Mouse (Mus musculus) heart, embryonic 12.5 days (tissue): ENCODE results near the gene Cse1l. TPM values are rescaled to one million over a fixed set of nuclear protein-coding genes. Genes with fewer than 3 reads are reported as not detected.

Experiments
- ATAC-seq: fragments of 200-750 bp; cut with Nextera tagmentation; 2 replicates; pipeline ENCODE4 v1.8.0; 2017; ENCODE audit warnings: moderate TSS enrichment, moderate library complexity; ENCODE audit not compliant: insufficient number of reproducible peaks, low FRiP score
- H3K27ac ChIP-seq: fragments of 300-500 bp; sonication (generic); 2 replicates; pipeline ENCODE4 v1.5.1; 2016; ENCODE audit warnings: mild to moderate bottlenecking, moderate library complexity; ENCODE audit not compliant: poor library complexity, severe bottlenecking
- H3K27me3 ChIP-seq: fragments of 300-500 bp; sonication (generic); replicated peaks from 2 replicates; pipeline ENCODE4 v1.6.1; 2016; ENCODE audit warnings: mild to moderate bottlenecking, moderate library complexity
- H3K36me3 ChIP-seq: fragments of 300-500 bp; sonication (generic); 2 replicates; pipeline ENCODE4 v1.6.1; 2016; ENCODE audit warnings: mild to moderate bottlenecking, moderate library complexity
- H3K4me1 ChIP-seq: fragments of 300-500 bp; sonication (generic); replicated peaks from 2 replicates; pipeline ENCODE4 v1.6.1; 2016; ENCODE audit warnings: mild to moderate bottlenecking
- H3K4me2 ChIP-seq: fragments of 300-500 bp; sonication (generic); 2 replicates; pipeline ENCODE4 v1.6.1; 2016; ENCODE audit warnings: mild to moderate bottlenecking, moderate library complexity
- H3K4me3 ChIP-seq: fragments of 300-500 bp; sonication (generic); 2 replicates; pipeline ENCODE4 v1.5.1; 2016; ENCODE audit warnings: mild to moderate bottlenecking
- H3K9ac ChIP-seq: fragments of 300-500 bp; sonication (generic); 2 replicates; pipeline ENCODE4 v1.6.1; 2016; ENCODE audit warnings: mild to moderate bottlenecking, moderate library complexity
- H3K9me3 ChIP-seq: fragments of 300-500 bp; sonication (generic); replicated peaks from 2 replicates; pipeline ENCODE4 v1.6.1; 2016; ENCODE audit warnings: mild to moderate bottlenecking, moderate library complexity
- WGBS: fragments of 180-500 bp; shearing (Covaris S2); methylation state at CpG from one replicate; pipeline ENCODE4 v1.1.7; 2016; 5-methylcytosine and 5-hydroxymethylcytosine counted together
- polyA plus RNA-seq: library from polyadenylated mRNA; unstranded; fragments of >200 nt; fragmentation: Nextera tagmentation; extraction: Ambion mirVana; gene quantifications from 2 replicates; pipeline ENCODE4 v1.2.1, GENCODE M21; 2016

The Cse1l gene
- polyA plus RNA-seq = 123 and 131 TPM in 2 replicates

GRCm38 (mm10) chr2:166905711-166906522 lies at the start of gene Cse1l:
Gene Cse1l (plus strand): TSS chr2:166906040.
- peak within 1 kb of the TSS; percentile 99 for H3K27ac ChIP-seq
- peak within 1 kb of the TSS; percentile 88 for H3K9ac ChIP-seq
- peaks cover 10% of the 10 kb centered on the region for H3K36me3 ChIP-seq
- H3K4me1 ChIP-seq = peaks cover 18% of the 10 kb centered on the region
- H3K9me3 ChIP-seq = peaks cover 4% of the 10 kb centered on the region
- under 1% methylated on average over 78 of the region's 80 CpGs for WGBS
- no peaks in the 10 kb centered on the region for H3K27me3 ChIP-seq
- ATAC-seq = peak; percentile 97
- H3K4me3 ChIP-seq = peak within 1 kb of the TSS; percentile 78
- H3K4me2 ChIP-seq = peak within 1 kb of the TSS; percentile 96

- peaks cover 94% of the 10 kb centered on the region for H3K36me3 ChIP-seq
- 84% methylated on average over 6 of the region's 6 CpGs for WGBS
- no peak overlapping the region for H3K9ac ChIP-seq
- H3K9me3 ChIP-seq = peaks cover 5% of the 10 kb centered on the region; the same call in 1 of the 2 replicates
- H3K27ac ChIP-seq = no peak overlapping the region
- H3K4me3 ChIP-seq = no peak overlapping the region
- H3K4me2 ChIP-seq = no peak overlapping the region
- no peaks in the 10 kb centered on the region for H3K27me3 ChIP-seq
- H3K4me1 ChIP-seq = peaks cover 4% of the 10 kb centered on the region
- ATAC-seq = no peak
These were observed 49.5 kb upstream of the Cse1l start for GRCm38 (mm10) chr2:166856366-166856765.

- Histone ChIP-seq H3K27me3 (no peaks in the 10 kb centered on the region), H3K36me3 (peaks cover 94% of the 10 kb centered on the region), H3K4me2 (no peak overlapping the region), H3K4me1 (peaks cover 9% of the 10 kb centered on the region), H3K27ac (no peak overlapping the region), H3K9ac (no peak overlapping the region), H3K4me3 (no peak overlapping the region), H3K9me3 (peaks cover 3% of the 10 kb centered on the region; the same call in 1 of the 2 replicates)
- no peak for ATAC-seq
- 86% methylated on average over 2 of the region's 2 CpGs for WGBS
These were observed 48.7 kb upstream of the Cse1l start for GRCm38 (mm10) chr2:166857118-166857517.

- no peak overlapping the region for H3K4me3 ChIP-seq
- WGBS = 88% methylated on average over 7 of the region's 7 CpGs
- H3K4me2 ChIP-seq = no peak overlapping the region
- peaks cover 87% of the 10 kb centered on the region for H3K36me3 ChIP-seq
- H3K27ac ChIP-seq = no peak overlapping the region
- H3K9me3 ChIP-seq = no peaks in the 10 kb centered on the region
- no peaks in the 10 kb centered on the region for H3K27me3 ChIP-seq
- no peak for ATAC-seq
- peaks cover 12% of the 10 kb centered on the region for H3K4me1 ChIP-seq
- no peak overlapping the region for H3K9ac ChIP-seq
These were observed 46.6 kb upstream of the Cse1l start for GRCm38 (mm10) chr2:166859214-166859613.

- Histone ChIP-seq H3K27ac (no peak overlapping the region; the same call in 1 of the 2 replicates), H3K4me3 (no peak overlapping the region), H3K4me2 (no peak overlapping the region), H3K27me3 (no peaks in the 10 kb centered on the region), H3K9ac (no peak overlapping the region), H3K4me1 (peaks cover 38% of the 10 kb centered on the region), H3K36me3 (peaks cover 89% of the 10 kb centered on the region), H3K9me3 (no peaks in the 10 kb centered on the region)
- ATAC-seq = peak; percentile 48
- 29% methylated on average over 3 of the region's 3 CpGs for WGBS
These were observed 43.3 kb upstream of the Cse1l start for GRCm38 (mm10) chr2:166862505-166862904.

- no peak overlapping the region for H3K4me2 ChIP-seq
- H3K36me3 ChIP-seq = peaks cover 90% of the 10 kb centered on the region
- no peak overlapping the region for H3K4me3 ChIP-seq
- no peak overlapping the region for H3K27ac ChIP-seq
- no peak for ATAC-seq
- peaks cover 40% of the 10 kb centered on the region for H3K4me1 ChIP-seq
- H3K9ac ChIP-seq = no peak overlapping the region
- 38% methylated on average over 10 of the region's 10 CpGs for WGBS
- no peaks in the 10 kb centered on the region for H3K27me3 ChIP-seq
- no peaks in the 10 kb centered on the region for H3K9me3 ChIP-seq
These were observed 40.4 kb upstream of the Cse1l start for GRCm38 (mm10) chr2:166865476-166865875.

- Histone ChIP-seq H3K27ac (0 out of 2 replicates have a peak overlapping the region, but pooled peaks have one; percentile 10), H3K4me1 (peaks cover 26% of the 10 kb centered on the region), H3K27me3 (no peaks in the 10 kb centered on the region), H3K4me3 (no peak overlapping the region), H3K9ac (no peak overlapping the region), H3K4me2 (no peak overlapping the region), H3K36me3 (peaks cover 96% of the 10 kb centered on the region), H3K9me3 (no peaks in the 10 kb centered on the region)
- ATAC-seq = no peak
- WGBS = 88% methylated on average over 20 of the region's 20 CpGs
These were observed 35.5 kb upstream of the Cse1l start for GRCm38 (mm10) chr2:166870271-166870865.

- Histone ChIP-seq H3K9me3 (no peaks in the 10 kb centered on the region), H3K4me1 (peaks cover 21% of the 10 kb centered on the region), H3K4me2 (no peak overlapping the region), H3K36me3 (peaks cover 94% of the 10 kb centered on the region), H3K27ac (0 out of 2 replicates have a peak overlapping the region, but pooled peaks have one; percentile 10), H3K4me3 (no peak overlapping the region), H3K9ac (no peak overlapping the region), H3K27me3 (no peaks in the 10 kb centered on the region)
- 52% methylated on average over 10 of the region's 10 CpGs for whole genome bisulfite sequencing
- ATAC-seq = no peak
These were observed 34.9 kb upstream of the Cse1l start for GRCm38 (mm10) chr2:166870899-166871298.

- WGBS = 76% methylated on average over 10 of the region's 10 CpGs
- ATAC-seq = no peak
- no peaks in the 10 kb centered on the region for H3K27me3 ChIP-seq
- no peak overlapping the region for H3K9ac ChIP-seq
- no peaks in the 10 kb centered on the region for H3K9me3 ChIP-seq
- no peak overlapping the region for H3K27ac ChIP-seq
- H3K4me1 ChIP-seq = peaks cover 11% of the 10 kb centered on the region
- H3K36me3 ChIP-seq = peaks cover 92% of the 10 kb centered on the region
- no peak overlapping the region for H3K4me3 ChIP-seq
- no peak overlapping the region for H3K4me2 ChIP-seq
These were observed 31.1 kb upstream of the Cse1l start for GRCm38 (mm10) chr2:166874675-166875280.

GRCm38 (mm10) chr2:166875561-166875960 lies 30.3 kb upstream of the Cse1l start:
- Histone ChIP-seq H3K9ac (no peak overlapping the region), H3K27ac (no peak overlapping the region), H3K4me2 (no peak overlapping the region), H3K9me3 (no peaks in the 10 kb centered on the region), H3K4me3 (no peak overlapping the region), H3K4me1 (peaks cover 9% of the 10 kb centered on the region), H3K27me3 (no peaks in the 10 kb centered on the region), H3K36me3 (peaks cover 90% of the 10 kb centered on the region)
- WGBS = 89% methylated on average over 6 of the region's 6 CpGs
- ATAC-seq = no peak

- ATAC-seq = no peak
- H3K27me3 ChIP-seq = no peaks in the 10 kb centered on the region
- H3K36me3 ChIP-seq = peaks cover 89% of the 10 kb centered on the region
- no peak overlapping the region for H3K27ac ChIP-seq
- no peak overlapping the region for H3K9ac ChIP-seq
- 0 out of 2 replicates have a peak, but pooled peaks cover 1% of the 10 kb centered on the region for H3K4me1 ChIP-seq
- no peak overlapping the region for H3K4me3 ChIP-seq
- H3K9me3 ChIP-seq = no peaks in the 10 kb centered on the region
- H3K4me2 ChIP-seq = no peak overlapping the region
- WGBS = 92% methylated on average over 10 of the region's 10 CpGs
These were observed 29.5 kb upstream of the Cse1l start for GRCm38 (mm10) chr2:166876331-166876730.
